Mouse (Mus musculus): Measurements from ENCODE around the gene Disp1.

Disp1 gene

DNA sequence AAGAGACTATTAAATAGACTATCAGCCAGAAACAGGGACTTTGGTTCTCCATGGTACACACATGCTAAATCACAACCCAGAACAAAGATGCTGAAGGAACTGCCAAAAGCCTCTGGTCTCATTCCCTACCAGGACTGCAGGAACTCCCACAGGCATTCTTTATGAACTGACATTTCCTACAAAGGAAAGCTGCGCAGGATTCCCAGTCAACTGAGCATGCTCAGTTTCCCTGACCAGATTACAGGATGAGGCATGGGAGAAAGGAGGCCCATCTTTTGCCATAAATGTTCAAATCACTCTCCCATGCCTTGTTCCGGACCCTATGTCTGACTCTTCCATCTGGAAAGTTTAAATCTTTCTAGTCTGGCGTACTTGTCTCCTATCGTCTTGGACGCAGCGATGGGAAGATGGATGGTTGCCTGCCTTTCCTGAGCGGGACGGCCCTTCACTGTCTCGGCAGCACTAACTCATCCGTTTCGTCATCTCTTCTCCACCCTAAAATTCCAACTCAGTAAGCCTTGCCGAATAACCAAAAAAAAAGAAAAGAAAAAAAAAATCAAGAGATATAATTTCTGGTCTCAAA, 100.9 kb downstream of the Disp1 start:
- no peak for DNase-seq

DNA sequence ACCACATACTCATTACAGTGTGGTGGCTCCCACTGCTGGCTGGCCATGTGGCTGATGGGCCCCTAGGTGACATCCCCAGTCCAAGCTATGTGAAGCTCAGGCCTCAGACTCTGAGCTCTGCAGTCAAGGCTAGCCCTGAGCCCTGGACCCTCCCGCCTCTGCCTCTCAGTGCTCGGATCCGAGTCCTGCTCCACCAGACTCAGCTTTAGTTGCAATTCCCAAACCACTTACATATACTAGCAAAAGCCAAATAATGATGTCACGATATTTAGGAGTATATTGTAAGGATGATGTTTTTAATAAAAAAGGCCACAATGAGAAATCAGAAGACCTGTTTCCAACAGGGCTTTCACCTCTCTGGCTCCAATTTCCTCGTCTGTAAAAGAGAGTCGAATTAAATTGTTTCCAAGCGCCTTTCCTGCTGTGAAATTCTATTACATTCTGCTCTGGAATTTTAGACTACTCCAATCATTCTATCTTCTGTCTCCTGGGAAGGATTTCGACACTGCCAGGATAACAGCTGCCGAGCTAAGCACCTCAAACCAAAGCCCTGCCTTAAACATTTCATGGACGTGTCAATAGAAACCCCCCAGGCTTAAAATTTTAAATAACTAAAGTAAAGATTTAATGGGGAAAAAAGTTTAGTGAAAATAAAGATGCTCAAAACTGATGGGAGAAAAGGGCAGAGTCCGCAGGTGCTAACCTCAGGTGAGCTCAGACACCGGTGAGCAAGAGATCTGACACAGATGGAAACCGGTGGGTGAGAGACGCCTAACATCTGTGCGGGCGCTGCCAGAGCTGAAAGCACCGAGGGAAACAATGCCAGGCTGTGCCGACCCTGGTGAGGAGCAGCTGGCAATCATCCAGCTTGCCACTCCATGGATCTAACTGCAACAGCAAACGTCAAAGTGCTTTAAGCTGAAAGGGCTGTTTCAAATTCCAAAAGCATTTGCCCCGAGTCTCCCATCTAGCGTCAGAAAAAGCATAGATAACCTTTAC, 103.2 kb downstream of the Disp1 start:
- DNase-seq, result no peak

DNA sequence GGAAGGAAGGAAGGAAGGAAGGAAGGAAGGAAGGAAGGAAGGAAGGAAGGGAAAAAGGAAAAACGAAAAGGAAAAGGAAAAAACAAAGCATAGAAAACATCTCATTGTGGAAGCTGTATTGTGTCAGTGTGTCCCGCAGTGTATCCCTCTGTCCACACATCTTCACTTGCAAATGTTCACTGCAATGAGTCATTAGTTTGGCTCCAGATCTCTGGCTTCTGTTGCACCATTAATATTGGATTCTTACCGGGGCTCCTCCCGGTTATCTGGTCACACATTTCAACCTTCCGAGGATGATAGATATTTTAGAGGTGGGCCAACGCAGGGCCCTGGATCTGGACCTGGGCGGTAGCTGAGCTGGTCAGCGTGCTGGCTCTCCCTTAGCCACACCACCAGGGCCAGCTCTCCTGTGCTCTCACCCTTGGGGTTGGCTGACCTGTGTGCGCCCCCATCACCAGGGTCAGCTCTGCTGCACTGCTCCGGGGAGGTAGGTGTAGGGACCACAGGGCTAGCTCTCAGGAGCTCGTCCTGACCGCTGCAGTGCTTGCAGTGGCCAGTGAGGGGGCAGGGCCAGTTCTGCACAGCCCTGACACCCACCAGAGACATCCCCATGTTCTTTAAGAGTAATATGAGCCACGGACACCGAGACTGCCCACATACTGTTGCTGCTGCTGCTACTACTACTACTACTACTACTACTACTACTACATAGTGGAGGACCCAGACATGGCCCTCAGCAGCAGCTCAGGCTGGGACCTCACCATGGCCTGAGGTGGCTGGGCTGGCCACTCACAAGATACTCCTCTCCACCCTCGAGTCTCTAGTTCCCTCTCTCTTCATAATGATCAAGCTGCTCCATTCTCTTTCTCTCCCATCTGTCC, 104.1 kb downstream of the Disp1 start:
- no peak for DNase-seq

DNA sequence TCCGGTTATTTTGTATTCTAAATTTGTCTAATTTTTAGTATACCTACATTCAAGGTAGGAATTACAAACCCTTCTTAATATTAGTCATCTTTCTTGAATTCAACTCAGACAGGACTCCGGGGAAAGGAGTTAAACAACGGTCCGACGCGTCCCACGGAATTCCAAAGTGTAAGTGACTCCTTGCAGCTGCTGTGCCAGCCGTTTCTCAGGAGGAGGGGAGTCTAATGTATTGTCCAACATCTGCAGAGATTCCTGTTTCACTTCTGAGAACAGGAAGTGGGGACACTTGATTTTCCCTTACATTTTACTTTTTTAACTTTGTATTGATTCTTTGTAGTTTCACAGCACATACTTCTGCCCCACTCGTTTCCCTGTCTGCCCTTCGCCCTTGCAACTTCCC, 104.9 kb downstream of the Disp1 start:
- no peak for DNase-seq

DNA sequence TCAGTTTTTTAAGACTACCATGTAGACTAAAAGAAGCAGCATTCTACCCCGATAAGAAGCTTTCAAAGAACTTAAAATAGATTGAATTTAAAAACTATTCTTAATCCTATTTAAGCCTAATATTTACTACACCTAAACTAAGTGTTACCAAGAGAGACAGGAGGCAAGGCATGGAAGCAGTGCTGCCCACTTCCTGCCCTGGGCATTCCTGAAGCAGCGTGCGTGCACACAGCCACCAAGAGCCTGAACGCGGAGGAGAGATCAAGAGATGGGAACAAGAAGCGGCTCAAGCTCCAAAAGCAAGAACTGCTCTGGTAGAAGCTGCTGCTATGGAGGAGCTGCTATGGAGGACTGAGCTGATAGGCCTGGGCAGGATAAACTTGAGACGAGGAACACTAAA, 106.2 kb downstream of the Disp1 start:
- DNase-seq, result no peak

DNA sequence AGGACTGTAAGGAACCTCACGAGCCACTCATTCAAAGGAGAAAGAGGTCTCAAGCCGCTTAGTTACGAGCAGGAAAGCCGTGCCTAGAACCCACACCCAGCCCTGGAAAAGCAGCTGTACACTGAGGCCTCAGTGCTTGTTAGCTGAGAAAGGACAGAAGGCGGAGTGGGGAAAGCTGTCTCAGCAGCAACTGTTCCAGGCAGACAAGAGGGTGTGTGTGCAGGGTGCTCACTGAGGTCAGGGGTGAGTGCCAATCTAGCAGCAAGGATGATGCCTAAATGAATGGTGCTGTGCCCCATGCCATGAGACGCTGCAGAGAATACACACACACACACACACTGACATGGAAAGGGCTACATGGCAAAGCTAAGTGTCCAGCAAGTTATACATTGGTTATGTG, 106.8 kb downstream of the Disp1 start:
- DNase-seq, result no peak

DNA sequence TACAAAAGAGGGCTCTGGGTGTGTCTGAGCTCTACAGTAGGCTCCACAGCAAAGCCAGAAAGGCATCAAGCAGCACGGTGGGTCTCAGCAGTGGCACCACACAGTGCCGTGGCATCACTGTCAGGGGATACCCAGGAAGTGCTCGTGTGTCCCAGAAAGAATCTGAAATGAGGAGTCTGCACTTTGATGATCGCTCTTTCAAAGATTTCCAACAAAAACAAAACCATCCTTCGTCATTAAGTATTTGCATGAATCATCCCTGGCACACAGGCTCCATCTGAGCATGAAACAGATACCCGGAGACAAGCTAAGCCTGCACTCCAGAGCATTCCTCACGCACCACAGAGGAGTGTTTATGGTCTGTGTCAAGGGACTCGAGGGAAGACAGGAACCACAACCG, 107.8 kb downstream of the Disp1 start:
- no peak for DNase-seq

DNA sequence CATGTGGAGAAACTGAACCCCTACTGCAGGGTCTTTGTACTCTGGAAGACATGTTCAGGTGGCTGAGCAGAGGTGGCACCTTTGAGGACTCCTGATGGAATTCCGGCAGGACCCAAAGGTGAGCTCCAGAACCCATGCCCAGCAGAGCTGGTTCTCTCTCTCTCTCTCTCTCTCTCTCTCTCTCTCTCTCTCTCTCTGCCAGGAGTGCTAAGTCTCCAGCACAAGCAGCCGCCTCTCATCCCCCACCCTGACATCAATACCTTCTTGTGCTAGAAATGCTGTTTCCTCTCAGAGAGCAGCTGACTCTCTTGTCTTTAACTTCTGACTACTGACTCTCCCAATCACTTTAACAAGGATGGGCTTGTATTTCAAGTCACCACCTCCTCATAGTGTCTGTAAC, 113.8 kb downstream of the Disp1 start:
- no peak for DNase-seq

DNA sequence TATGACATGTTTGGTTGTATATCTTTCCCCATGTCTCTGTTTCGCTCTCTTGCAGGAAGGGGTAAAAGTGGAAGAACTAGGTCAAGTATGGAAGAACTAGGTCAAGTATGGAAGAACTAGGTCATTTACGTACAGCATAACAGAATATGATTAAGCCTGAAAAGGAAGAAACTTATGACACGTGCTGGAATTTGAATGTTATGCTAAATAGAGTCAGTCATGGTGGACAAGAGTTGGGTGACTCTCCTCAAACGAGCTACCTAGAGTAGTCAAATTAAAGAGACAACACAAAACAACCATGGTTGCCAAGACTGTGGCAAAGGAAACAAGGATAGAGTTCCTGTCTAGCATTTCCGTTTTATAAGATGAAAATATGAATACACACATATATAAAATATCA, 116.6 kb downstream of the Disp1 start:
- no peak for DNase-seq

DNA sequence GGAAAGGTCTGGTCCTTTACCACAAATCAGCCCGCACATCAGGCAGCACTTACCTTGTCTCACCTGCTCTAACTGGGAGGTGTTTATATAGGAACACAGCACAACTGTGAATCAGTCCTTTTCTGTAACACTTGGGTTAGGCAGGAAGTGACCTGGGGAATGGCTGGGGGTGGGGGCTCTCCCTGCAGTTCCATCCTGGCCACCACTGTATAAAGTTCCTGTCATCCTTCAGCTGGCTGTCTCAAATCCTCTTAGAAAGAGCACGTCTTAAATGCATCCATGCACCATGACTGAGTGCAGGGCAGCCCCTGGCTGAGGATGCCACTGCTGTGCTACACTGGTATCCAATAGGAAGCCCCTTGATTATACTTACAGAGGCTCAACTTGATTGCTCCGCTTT, 118.5 kb downstream of the Disp1 start:
- no peak for DNase-seq

DNA sequence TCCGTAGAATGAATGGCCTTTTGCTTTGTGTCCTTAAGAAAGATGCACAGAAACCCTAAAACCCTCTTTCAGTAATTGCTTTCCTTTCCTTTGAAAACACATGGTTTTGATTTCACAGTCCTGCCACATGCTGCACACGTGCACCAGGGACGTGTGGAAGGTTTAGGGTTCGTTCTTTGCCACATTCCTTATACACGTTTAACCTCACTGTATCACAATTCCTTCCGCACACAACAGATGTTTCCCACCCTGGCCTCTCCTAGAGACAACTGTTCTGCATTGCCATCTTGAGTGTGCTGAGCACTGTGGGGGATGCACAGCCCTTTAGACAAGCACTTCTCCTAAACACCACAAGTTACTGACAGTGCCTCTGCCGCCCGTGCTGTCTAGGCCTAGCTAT, 119.2 kb downstream of the Disp1 start:
- DNase-seq, result no peak

DNA sequence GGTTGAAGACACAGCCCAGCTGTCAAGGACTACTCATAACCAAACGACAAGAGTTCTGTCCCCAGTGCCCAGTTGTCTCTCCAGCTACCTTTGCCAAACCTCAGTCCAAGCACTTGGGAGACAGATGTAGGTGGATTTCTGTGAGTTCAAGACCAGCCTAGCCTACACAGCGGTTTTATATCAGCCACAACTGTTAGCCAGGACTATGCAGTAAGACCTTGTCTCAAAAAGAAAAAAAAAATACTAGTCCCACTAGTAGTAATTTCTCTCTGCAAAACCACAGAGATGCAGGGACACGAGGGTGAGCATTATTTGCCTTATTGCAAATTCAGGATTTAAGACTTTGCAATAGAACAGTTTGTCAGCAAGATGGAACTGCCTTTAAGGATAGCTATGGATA, 120.0 kb downstream of the Disp1 start:
- no peak for DNase-seq

DNA sequence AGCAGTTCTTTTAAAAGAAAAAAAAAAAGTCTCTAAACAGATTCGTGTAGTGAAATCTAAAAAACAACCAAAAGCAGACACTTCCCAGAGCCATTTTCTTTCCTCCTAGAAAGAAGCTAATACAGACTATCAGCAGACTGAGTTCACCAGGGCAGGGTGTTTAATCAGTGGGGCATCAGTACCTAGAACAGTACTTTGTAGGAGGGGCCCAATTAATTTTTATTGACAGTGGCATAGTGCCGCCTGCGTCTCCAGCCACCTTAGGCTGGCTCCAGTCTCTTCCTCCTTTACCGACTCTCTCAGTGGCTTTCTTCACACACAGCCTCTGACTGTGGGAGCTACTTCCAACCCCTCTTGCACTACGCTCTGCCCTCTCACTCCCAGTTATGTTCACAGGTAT, 121.1 kb downstream of the Disp1 start:
- DNase-seq, result no peak

DNA sequence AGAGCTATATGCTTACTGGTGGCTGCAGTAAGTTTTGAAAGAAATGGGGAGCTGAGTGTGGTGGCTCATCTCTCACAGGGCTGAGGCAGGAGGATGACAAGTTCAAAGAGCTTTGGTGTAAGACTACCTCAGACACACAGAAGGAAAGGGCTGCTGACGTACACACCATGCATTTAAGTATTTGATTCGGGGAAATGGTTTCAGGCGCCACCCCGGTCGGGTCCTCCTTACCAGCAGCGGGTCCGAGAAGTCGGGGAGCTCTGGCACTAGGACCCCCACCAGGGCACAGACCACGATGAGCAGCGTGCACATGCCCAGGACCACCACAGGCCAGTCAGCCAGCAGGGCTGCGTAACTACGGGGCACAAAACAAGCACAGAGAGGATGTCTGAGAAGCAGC, 121.6 kb downstream of the Disp1 start:
- no peak for DNase-seq

DNA sequence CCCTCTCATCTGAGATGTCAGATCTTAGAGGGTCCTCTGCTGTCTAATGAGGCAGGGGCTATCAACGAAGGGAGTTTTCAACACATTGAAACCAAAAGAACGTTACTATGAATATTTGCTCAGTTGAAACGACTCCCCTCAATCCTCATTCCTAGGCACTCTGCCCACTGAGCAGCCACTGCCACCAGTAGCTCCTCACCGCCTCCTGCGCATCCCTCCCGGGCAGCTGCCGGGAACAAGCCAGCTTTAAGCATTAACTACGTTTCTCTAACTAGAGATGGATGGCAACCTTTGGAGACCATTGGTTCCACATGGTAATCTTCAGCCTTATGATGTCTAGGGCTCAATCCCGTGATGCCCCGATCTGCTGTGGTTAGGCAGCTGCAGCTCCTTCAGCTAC, 123.7 kb downstream of the Disp1 start:
- no peak for DNase-seq

DNA sequence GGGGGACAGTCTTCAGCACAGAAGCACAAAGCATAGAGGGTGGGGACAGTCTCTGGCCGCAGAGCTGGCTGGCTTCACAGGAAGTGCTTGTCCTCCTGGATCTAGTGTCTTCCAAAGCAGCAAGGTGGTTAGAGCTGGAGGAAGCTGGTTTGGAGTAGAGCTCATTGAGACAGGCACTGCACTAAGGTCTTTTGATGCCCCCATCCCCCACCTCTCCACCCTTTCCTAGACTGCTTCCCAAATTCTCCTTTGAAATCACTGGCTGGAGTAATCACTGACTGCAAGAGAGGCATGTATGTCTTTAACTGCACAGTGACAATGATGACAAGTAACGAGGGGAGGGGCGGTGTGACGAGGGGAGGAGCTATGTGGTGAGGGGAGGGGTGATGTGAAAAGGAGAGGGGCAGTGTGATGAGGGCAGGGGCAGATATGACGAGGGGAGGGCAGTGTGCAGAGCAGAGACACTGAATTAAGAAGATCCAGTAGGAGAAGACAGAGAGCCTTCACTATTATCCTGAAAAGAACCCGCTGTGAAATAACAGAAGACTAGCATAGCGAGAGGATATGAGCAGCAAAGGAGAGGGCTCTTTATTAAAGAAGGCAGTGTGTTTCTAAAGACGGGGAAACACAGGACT, 125.8 kb downstream of the Disp1 start:
- no peak for DNase-seq

DNA sequence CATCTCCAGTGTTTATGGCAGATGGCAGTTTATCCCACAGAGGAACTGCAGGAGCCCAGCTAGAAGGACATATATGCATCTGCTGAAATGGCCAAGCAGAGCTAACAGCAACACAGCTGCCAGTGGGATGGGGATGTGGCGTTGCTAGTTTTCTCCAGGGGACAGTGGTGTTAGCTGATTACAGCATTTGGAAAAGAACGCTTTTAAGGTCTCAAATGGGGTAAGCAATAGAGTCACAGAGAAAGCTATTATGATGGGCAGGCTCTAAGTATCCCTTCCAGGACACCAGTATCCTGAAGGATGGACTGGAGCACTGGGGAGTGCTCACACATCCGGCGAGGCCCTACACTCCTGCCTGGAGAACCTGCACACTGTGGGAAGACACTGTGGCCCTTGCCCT, 129.0 kb downstream of the Disp1 start:
- DNase-seq, result no peak

DNA sequence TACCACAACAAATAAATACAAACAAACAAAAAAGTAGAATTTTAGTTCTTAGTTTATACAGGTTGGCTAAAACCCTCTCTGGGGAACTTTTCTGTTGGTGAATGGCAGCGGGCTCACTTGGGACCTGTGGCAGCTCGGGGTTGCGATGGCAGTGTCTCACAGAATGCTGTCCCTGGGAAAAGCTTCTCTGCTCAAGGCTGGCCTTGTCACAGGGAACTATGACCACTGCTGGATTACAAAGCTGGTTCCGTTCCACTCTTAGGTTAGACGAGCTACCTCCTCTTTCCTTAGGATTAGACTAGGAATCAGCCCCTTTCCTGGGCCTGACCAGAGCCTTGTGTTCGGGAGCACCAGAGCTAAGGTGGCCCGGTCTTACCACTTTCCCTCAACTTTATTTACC, 130.1 kb downstream of the Disp1 start:
- no peak for DNase-seq

DNA sequence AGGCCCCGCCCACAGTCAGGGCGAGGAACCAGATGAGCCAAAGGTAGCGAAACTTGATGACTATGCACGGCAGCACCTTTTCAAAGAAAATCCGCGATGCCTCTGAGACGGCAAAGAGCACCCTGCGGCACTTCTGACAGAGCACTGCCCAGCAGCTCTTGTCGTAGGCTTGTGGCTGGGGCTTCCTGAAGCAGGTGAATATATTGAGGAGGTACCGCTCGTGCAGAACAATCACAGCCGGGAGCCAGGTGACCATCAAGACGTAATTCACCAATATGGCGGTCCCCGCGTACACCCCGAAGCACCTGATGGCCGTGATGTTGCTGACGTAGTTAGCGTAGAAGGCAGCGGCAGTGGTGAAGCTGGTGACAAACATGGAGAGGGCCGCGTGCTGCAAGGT, 132.7 kb downstream of the Disp1 start:
- DNase-seq, result no peak

DNA sequence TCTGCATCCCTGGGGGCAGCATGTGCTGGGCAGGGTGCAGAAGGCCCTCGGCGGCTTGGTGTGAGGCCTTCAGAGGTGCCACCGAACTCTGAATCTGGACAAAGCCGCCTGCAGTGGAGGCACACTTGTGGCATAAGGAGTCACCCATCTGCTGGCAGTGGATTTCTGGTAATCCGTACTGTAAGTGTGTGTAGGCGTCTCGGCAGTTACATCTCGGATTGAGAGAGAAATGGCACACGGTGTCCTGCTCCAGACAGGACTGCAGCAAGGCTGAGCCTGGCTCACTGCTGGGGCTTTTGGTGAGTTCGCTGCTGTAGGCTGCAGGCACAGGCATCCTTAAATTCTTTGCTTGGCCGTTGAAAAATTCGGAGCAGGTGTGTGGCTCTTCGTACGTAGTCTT, 134.5 kb downstream of the Disp1 start:
- DNase-seq, result peak; percentile 48

DNA sequence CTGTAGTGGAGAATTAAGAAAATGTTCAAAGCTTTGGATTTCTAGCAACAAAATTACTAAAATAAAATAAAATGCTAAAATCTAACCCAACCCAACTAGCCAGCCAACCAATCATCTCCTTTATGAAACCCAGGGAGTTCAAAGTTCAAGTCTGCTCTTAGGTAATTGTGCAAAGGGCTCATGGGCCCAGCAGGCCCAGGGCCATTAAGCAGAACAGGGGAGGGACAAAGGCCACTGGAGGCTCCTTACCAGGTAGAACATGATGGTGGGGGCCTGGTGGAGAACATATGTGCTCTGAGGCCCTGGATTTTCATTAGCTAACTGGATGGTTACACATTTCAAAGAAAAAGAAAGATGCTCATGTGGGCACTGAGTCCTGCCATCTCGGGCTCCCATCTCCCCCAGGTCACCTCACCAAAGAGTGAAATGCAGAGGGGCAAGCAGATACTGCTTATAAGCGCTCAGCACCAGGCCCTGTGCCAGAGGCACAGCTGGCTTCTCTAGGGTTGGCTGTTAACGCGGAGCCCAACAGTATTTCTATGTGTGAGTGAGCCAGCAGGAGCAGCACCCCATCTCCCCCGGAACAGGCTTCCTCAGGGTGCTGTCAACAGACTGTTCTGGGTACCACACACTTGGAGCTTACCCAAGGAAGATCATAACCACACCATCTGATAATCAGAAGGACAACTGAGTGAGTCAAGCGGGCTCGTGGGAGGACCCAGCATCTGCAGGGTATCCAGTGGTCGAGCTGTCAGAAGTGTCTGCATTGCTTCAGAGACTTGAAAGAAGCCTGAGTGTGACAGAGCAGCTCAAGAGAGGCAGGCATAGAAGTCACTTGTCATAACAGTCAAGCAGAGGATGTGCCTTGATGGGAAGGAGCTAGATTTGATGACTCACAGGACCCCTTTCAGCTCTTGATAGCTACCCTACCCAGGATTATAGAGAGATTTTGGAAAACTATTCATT, 137.0 kb downstream of the Disp1 start:
- DNase-seq, result peak; percentile 48

DNA sequence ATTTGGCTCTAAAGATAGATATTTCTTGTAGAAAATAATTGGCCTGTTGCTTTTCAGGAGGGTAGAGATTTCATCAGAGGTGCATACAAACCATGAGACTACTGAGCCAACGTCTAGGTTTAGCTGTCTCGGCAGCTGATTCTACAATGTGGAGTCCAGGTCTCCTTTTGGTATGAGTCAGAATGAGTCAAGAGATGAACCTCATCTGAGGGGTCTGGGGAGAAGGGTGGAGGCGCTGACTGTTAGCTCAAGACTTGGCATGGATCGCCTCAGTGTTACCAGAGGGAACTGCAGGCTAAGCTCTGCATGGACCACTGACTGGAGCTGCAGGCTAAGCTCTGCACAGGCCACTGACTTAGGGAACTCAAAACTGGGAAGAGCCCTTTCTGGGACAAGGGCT, 138.9 kb downstream of the Disp1 start:
- no peak for DNase-seq

Measured in right cerebral cortex, adult 18-20 months (tissue).